Mouse (Mus musculus): Measurements from ENCODE around the gene Ypel2.

- no peak for TF ChIP-seq POLR2A (IDR thresholded peaks at IDR 0.05; ENCODE audit: insufficient read length, low read depth)
- no peak for TF ChIP-seq MYOG (IDR thresholded peaks at IDR 0.05; ENCODE audit: control insufficient read depth in 1 of 3, insufficient read depth in 1 of 3, insufficient read length in 2 of 3, low read depth in 2 of 3)
- TF ChIP-seq USF1 (IDR thresholded peaks at IDR 0.05; ENCODE audit: low read depth), result no peak
- TF ChIP-seq MAX (IDR thresholded peaks at IDR 0.05; ENCODE audit: low read depth), result no peak
- no peak for TF ChIP-seq CEBPB (IDR thresholded peaks at IDR 0.05; ENCODE audit: insufficient read depth, poor library complexity, severe bottlenecking)
- TF ChIP-seq E2F4 (IDR thresholded peaks at IDR 0.05; ENCODE audit: insufficient read depth), result no peak
- no peak for TF ChIP-seq REST (IDR thresholded peaks at IDR 0.05; ENCODE audit: insufficient read depth, insufficient read length)
- TF ChIP-seq POLR2AphosphoS2 (IDR thresholded peaks at IDR 0.05; ENCODE audit: insufficient read length, low read depth), result no peak
- TF ChIP-seq TCF12 (IDR thresholded peaks at IDR 0.05; ENCODE audit: insufficient read depth, poor library complexity, severe bottlenecking), result no peak
- TF ChIP-seq SRF (IDR thresholded peaks at IDR 0.05; ENCODE audit: control insufficient read depth, insufficient read length, low read depth), result no peak
These were observed 69.9 kb downstream of the Ypel2 start for GRCm38 (mm10) chr11:86923654-86924053.
